Mouse (Mus musculus) layer of hippocampus, adult 9-10 months (tissue): ENCODE data around the gene Slc16a14.

Source experiments
- DNase-seq: peaks from one replicate; pipeline ENCODE4 v3.0.0; 2022; ENCODE audit warnings: low spot score

The Slc16a14 gene

GRCm38 (mm10) chr1:84866231-84866630, 68.7 kb downstream of the Slc16a14 start:
- DNase-seq, result no peak

- DNase-seq, result no peak
Observed at GRCm38 (mm10) chr1:84864645-84865044, 70.3 kb downstream of the Slc16a14 start.

- no peak for DNase-seq
Observed at GRCm38 (mm10) chr1:84861255-84861630, 73.7 kb downstream of the Slc16a14 start.

- DNase-seq, result no peak
Observed at GRCm38 (mm10) chr1:84860360-84861254, 74.3 kb downstream of the Slc16a14 start.

GRCm38 (mm10) chr1:84859597-84859996, 75.3 kb downstream of the Slc16a14 start:
- no peak for DNase-seq
